Mouse (Mus musculus) heart, embryonic 14.5 days (tissue): Measurements from ENCODE around the gene Gga1. TPM values are rescaled to one million over a fixed set of nuclear protein-coding genes. Genes with fewer than 3 reads are reported as not detected.

ENCODE experiments used
- ATAC-seq: fragments of 200-750 bp; cut with Nextera tagmentation; 2 replicates; pipeline ENCODE4 v1.8.0; 2017; ENCODE audit warnings: low read depth, moderate TSS enrichment; ENCODE audit not compliant: insufficient number of reproducible peaks, insufficient read depth, low FRiP score
- H3K27ac ChIP-seq, 2 experiments: fragments of 200-500 bp in 1 of 2; fragments of 300-500 bp in 1 of 2; sonication (generic) in 1 of 2; replicated peaks in 1 of 2; 2 replicates each; pipeline ENCODE4 v1.5.1; 2012 to 2014; ENCODE audit warnings: low read depth in 2 of 2, low read length in 2 of 2, control low read depth in 1 of 2, mild to moderate bottlenecking in 1 of 2, mixed read lengths in 1 of 2; ENCODE audit not compliant: control insufficient read depth in 1 of 2, insufficient read depth in 1 of 2
- H3K27me3 ChIP-seq: fragments of 300-500 bp; sonication (generic); 2 replicates; pipeline ENCODE4 v1.6.1; 2014; ENCODE audit warnings: mild to moderate bottlenecking, low read length, control low read depth; ENCODE audit not compliant: control insufficient read depth, insufficient read depth
- H3K36me3 ChIP-seq: fragments of 300-500 bp; sonication (generic); 2 replicates; pipeline ENCODE4 v1.6.1; 2014; ENCODE audit warnings: mild to moderate bottlenecking, control low read depth, low read length, mixed read lengths; ENCODE audit not compliant: control insufficient read depth, insufficient read depth
- H3K4me1 ChIP-seq, 2 experiments: fragments of 200-500 bp in 1 of 2; fragments of 300-500 bp in 1 of 2; sonication (generic) in 1 of 2; 2 replicates each; pipeline ENCODE4 v1.6.1; 2012 to 2014; ENCODE audit warnings: low read length in 2 of 2, control low read depth in 1 of 2, mixed read lengths in 1 of 2; ENCODE audit not compliant: control insufficient read depth in 2 of 2, insufficient read depth in 2 of 2
- H3K4me2 ChIP-seq: fragments of 300-500 bp; sonication (generic); 2 replicates; pipeline ENCODE4 v1.6.1; 2014; ENCODE audit warnings: mild to moderate bottlenecking, low read length
- H3K4me3 ChIP-seq, 2 experiments: fragments of 200-500 bp in 1 of 2; fragments of 300-500 bp in 1 of 2; sonication (generic) in 1 of 2; 2 replicates each; pipeline ENCODE4 v1.5.1; 2012 to 2014; ENCODE audit warnings: low read length in 2 of 2, mild to moderate bottlenecking in 2 of 2, control low read depth in 1 of 2, low read depth in 1 of 2, moderate library complexity in 1 of 2; ENCODE audit not compliant: control insufficient read depth in 1 of 2, insufficient read depth in 1 of 2
- H3K9ac ChIP-seq: fragments of 300-500 bp; sonication (generic); 2 replicates; pipeline ENCODE4 v1.6.1; 2014; ENCODE audit warnings: mild to moderate bottlenecking, low read length
- H3K9me3 ChIP-seq: fragments of 300-500 bp; sonication (generic); 2 replicates; pipeline ENCODE4 v1.6.1; 2016; ENCODE audit warnings: low read length, control low read depth; ENCODE audit not compliant: control insufficient read depth
- WGBS: fragments of 180-500 bp; shearing (Covaris S2); extraction: QIAGEN DNeasy Blood & Tissue Kit; methylation state at CpG from one replicate; pipeline ENCODE4 v1.1.7; 2014; 5-methylcytosine and 5-hydroxymethylcytosine counted together
- polyA plus RNA-seq: library from polyadenylated mRNA; unstranded; fragments of >200 nt; fragmentation: Nextera tagmentation; extraction: Ambion mirVana; gene quantifications from 2 replicates; pipeline ENCODE4 v1.2.1, GENCODE M21; 2014

Gga1 gene
- polyA plus RNA-seq, 1 experiment from 2014 or later, result 33.2 TPM

DNA sequence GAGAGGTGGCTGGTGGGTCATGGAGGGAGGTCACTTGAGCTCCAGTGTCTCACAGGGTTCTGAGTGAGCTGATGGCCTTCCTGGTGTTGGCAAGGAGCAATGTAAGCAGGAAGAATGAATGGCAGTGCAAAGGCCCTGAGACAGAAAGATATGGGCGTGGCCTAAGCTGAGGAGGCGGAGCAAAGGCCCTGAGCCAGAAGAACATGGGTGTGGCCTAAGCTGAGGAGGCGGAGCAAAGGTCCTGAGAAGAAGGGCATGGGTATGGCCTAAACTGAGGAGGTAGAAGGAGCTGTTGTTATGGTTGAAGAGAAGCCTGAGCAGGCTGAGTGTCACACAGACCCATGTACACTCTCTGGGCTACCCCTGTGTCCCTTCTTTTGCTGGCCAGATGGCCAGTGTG lies 43.4 kb upstream of the Gga1 start:
- 83% methylated on average over 3 of the region's 3 CpGs for WGBS
- H3K4me1 ChIP-seq, result peaks cover 41 to 48% of the 10 kb centered on the region in 2 experiments

DNA sequence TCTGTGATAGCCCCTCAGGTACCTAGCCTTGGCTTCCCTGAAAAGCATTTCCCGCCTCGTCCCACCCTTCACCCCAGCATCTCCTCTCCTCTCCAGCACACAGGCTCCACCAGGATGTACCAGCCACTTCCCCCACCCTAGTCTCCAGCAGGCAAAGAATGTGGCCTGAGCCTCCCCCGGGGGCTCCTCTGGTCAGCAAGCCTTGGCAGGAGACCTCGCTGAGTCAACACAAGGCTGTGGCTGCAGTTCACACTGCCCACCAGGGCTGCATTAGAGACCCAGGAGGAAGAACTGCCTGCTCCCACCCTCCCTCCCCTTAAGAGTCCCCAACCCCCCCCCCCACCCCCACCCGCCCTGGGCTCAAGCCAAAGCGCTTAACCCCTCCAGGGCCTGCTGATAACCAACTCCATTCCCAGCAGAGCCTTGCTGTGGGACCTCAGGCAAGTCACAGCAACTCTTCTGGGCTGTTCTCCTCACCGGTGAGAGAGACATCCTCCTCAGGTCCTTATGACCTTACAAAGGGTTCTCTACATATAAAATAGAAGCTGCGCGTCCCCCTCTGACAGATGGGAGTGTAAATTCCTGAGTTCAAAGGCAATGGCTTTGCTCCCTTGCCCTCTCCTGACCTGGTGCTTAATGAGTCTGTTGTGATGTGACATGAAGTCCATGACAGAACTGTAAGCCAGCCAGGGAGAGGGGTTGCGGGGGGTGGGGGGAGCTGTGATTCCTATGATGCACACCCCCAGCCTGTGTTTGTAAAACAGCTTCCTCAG lies 42.6 kb upstream of the Gga1 start:
- no peak for ATAC-seq
- 21% methylated on average over 10 of the region's 10 CpGs for WGBS
- H3K9ac ChIP-seq, result no peak overlapping the region; the same call in 1 of the 2 replicates
- no peak overlapping the region for H3K4me3 ChIP-seq
- H3K4me1 ChIP-seq, result peaks cover 41 to 48% of the 10 kb centered on the region in 2 experiments
- H3K27me3 ChIP-seq, result no peaks in the 10 kb centered on the region
- H3K27ac ChIP-seq, result peak overlapping the region; percentile 84 to 91
- no peaks in the 10 kb centered on the region for H3K9me3 ChIP-seq
- no peak overlapping the region for H3K4me2 ChIP-seq
- no peaks in the 10 kb centered on the region for H3K36me3 ChIP-seq

More for the DNA sequence above, 43.4 kb upstream of the Gga1 start:
- Histone ChIP-seq H3K9ac (no peak overlapping the region), H3K4me3 (no peak overlapping the region), H3K36me3 (no peaks in the 10 kb centered on the region), H3K9me3 (no peaks in the 10 kb centered on the region), H3K4me2 (no peak overlapping the region), H3K27ac (peak overlapping the region; percentile 84 to 91), H3K27me3 (no peaks in the 10 kb centered on the region)
- ATAC-seq, result no peak

DNA sequence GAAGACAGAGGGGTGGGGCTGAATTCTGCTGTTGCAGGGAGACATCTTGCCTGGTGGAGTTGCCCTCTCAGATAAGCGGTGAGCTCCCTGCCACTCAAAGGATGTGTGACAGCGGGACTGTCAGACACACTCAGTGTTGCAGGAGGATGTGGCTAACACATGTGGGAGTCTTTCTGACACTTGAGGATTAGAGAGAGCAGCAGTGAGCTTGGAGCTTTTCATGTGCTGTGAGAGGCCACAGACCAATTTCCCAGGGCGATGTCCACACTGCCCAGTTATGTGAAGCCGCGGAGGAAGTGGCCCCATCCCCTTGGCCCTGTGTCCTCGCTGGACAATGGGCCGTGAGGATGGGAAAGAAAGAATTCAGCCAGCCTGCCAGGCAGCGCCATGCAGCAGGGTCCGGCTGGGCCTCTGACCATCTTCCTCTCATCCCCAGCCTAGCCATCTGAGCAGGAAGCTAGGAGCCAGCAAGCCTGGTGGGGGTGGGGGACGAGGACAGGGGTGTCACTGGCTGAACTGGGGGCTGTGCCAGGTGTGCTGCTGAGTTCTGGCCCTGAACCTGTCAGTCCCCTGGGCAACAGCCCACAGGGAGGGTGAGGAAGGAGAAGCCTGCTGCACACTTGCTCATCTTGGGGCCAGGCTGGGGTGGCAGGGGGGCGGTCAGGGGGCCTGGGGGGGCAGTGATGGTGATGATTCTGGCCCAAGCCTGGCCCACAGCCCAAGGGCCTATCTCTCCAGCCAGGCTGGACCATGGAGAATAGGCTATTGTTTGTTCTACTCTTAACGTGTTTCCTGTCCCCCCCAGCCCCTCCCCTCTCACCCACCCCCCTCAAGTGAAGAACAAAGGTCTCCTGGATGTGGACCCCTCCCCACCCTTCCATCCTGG lies 41.5 kb upstream of the Gga1 start:
- ATAC-seq, result peak; percentile 46
- no peaks in the 10 kb centered on the region for H3K27me3 ChIP-seq
- peaks cover 44 to 53% of the 10 kb centered on the region in 2 experiments for H3K4me1 ChIP-seq
- H3K36me3 ChIP-seq, result no peaks in the 10 kb centered on the region
- peak overlapping the region; percentile 18; the same call in 1 of the 2 replicates for H3K4me2 ChIP-seq
- H3K27ac ChIP-seq, result peak overlapping the region; percentile 84 to 91
- H3K9me3 ChIP-seq, result no peaks in the 10 kb centered on the region
- H3K4me3 ChIP-seq, result no peak overlapping the region
- peak overlapping the region; percentile 48; the same call in 1 of the 2 replicates for H3K9ac ChIP-seq
- WGBS, result 24% methylated on average over 12 of the region's 12 CpGs

DNA sequence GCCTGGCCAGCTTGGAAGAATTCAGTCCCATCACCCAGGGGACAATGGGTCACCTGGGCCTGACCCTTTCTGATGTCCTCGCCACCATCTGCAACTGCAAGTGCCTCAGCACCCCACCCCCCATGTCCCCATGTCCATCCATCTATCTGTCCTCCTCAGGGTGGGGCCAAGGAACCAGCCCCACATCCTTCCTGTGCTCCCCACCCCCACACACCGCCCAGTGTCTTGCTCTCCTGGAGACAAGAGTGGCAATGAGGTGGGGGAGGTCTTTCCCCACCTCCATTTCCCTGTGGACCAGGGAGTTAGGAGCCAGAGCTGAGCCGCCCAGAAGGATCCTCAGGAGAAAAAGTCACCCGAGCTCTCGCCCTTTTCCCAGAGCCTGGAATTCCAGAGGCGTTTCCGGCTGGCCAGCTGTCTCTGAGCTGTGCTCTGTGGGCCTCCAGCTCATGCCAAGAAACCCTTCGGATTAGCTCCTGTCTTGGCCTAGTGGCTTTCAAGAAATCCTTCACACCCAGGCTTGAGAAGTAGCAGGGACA lies 40.8 kb upstream of the Gga1 start:
- peak; percentile 19 for ATAC-seq
- Histone ChIP-seq H3K36me3 (no peaks in the 10 kb centered on the region), H3K9ac (peak overlapping the region; percentile 21; the same call in 1 of the 2 replicates), H3K4me3 (no peak overlapping the region), H3K4me2 (no peak overlapping the region), H3K27ac (peak overlapping the region; percentile 84 to 91), H3K4me1 (peaks cover 43 to 53% of the 10 kb centered on the region in 2 experiments), H3K27me3 (no peaks in the 10 kb centered on the region), H3K9me3 (no peaks in the 10 kb centered on the region)
- WGBS, result 35% methylated on average over 8 of the region's 8 CpGs

DNA sequence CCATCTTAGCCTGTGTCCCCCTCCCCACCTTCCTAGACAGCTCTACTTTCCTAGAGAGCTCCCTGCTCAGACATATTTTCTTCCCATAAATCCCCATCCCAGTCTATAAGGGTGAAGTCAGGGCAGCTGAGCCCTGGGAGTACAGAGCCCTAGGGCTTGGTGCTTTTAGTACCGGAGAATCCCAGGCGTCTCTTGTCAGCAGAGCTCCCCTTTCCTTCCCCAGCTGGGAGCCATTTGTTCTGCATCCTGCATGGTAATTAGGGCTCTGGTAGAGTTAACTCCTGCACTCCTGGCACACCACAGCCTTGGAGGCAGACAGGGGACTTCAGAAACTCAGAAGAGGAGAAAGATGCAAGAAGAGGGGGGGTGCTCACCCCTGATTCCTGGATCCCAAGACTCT lies 37.2 kb upstream of the Gga1 start:
- 11% methylated on average over 2 of the region's 2 CpGs for WGBS
- Histone ChIP-seq H3K9me3 (no peaks in the 10 kb centered on the region), H3K27ac (no peak overlapping the region), H3K4me1 (peaks cover 27 to 38% of the 10 kb centered on the region in 2 experiments), H3K9ac (peak overlapping the region; percentile 34; the same call in 1 of the 2 replicates), H3K4me3 (no peak overlapping the region), H3K4me2 (no peak overlapping the region), H3K27me3 (no peaks in the 10 kb centered on the region), H3K36me3 (no peaks in the 10 kb centered on the region)
- ATAC-seq, result no peak

DNA sequence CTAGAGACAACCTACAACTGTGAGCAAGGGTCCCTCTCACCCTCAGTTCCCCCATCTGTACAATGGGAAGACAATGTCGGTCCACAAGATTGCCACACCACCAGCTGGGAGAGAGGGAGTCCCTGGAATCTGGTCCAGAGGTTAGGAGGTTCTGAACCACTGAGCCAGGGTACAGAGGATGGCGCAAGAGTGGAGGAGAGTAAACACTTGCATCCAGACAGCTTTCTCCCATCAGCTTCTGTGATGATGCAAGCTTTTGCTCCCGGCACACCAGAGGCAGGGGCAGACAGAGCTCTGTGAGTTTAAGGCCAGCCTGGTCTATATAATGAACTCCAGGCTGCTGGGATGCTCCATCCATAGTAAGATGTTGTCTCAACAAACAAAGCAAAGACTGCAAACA lies 36.7 kb upstream of the Gga1 start:
- Histone ChIP-seq H3K4me2 (no peak overlapping the region), H3K4me1 (peaks cover 25 to 36% of the 10 kb centered on the region in 2 experiments), H3K9me3 (no peaks in the 10 kb centered on the region), H3K9ac (no peak overlapping the region; the same call in 1 of the 2 replicates), H3K36me3 (no peaks in the 10 kb centered on the region), H3K27ac (no peak overlapping the region), H3K27me3 (no peaks in the 10 kb centered on the region), H3K4me3 (no peak overlapping the region)
- 69% methylated on average over 3 of the region's 3 CpGs for WGBS
- no peak for ATAC-seq

DNA sequence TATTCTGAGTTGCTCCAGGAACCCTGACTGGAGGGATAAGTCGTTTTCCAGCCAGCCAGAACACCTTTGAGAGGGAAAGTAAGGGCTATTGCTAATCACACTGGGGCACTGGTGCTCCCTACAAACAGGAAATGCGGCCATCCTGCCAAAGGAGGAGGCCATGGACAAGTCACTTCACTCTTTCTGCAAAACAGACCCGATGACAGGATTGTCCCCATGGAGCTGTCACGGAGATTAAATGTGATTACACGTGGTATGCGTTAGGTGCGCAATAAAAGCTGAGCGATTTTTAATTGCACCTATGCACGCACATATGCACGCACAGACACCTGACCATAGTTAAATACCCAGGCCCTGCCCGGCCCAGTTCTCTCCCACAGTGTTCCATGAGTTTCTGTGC lies 36.2 kb upstream of the Gga1 start:
- ATAC-seq, result no peak
- Histone ChIP-seq H3K9ac (no peak overlapping the region), H3K4me2 (no peak overlapping the region), H3K27me3 (no peaks in the 10 kb centered on the region), H3K9me3 (no peaks in the 10 kb centered on the region), H3K36me3 (no peaks in the 10 kb centered on the region), H3K4me1 (peaks cover 27 to 36% of the 10 kb centered on the region in 2 experiments), H3K27ac (no peak overlapping the region), H3K4me3 (no peak overlapping the region)
- WGBS, result 71% methylated on average over 11 of the region's 11 CpGs
